Mouse (Mus musculus) heart, embryonic 11.5 days (tissue): ENCODE measurements around the gene Fgfbp3. TPM values are rescaled to one million over a fixed set of nuclear protein-coding genes. Genes with fewer than 3 reads are reported as not detected.

Experiments used
- ATAC-seq: fragments of 200-750 bp; cut with Nextera tagmentation; replicated peaks from 2 replicates; pipeline ENCODE4 v1.8.0; 2017; ENCODE audit warnings: moderate library complexity; ENCODE audit not compliant: insufficient number of reproducible peaks, low FRiP score, low TSS enrichment
- H3K27ac ChIP-seq: fragments of 300-500 bp; sonication (generic); 2 replicates; pipeline ENCODE4 v1.5.1; 2014; ENCODE audit warnings: mild to moderate bottlenecking, low read depth, low read length
- H3K27me3 ChIP-seq: fragments of 300-500 bp; sonication (generic); 2 replicates; pipeline ENCODE4 v1.6.1; 2014; ENCODE audit warnings: mild to moderate bottlenecking, low read length, mixed read lengths; ENCODE audit not compliant: control insufficient read depth, insufficient read depth
- H3K36me3 ChIP-seq: fragments of 300-500 bp; sonication (generic); 2 replicates; pipeline ENCODE4 v1.6.1; 2014; ENCODE audit warnings: mild to moderate bottlenecking, low read length, moderate library complexity, mixed read lengths; ENCODE audit not compliant: control insufficient read depth, insufficient read depth
- H3K4me1 ChIP-seq: fragments of 300-500 bp; sonication (generic); 2 replicates; pipeline ENCODE4 v1.6.1; 2014; ENCODE audit warnings: low read length; ENCODE audit not compliant: control insufficient read depth, insufficient read depth
- H3K4me2 ChIP-seq: fragments of 300-500 bp; sonication (generic); 2 replicates; pipeline ENCODE4 v1.6.1; 2014; ENCODE audit warnings: mild to moderate bottlenecking, moderate library complexity
- H3K4me3 ChIP-seq: fragments of 300-500 bp; sonication (generic); 2 replicates; pipeline ENCODE4 v1.5.1; 2014; ENCODE audit warnings: low read depth, low read length
- H3K9ac ChIP-seq: fragments of 300-500 bp; sonication (generic); 2 replicates; pipeline ENCODE4 v1.6.1; 2014; ENCODE audit warnings: mild to moderate bottlenecking, low read depth, low read length, moderate library complexity
- H3K9me3 ChIP-seq: fragments of 300-500 bp; sonication (generic); replicated peaks from 2 replicates; pipeline ENCODE4 v1.6.1; 2016; ENCODE audit warnings: low read length; ENCODE audit not compliant: control insufficient read depth
- WGBS: fragments of 180-500 bp; shearing (Covaris S2); extraction: QIAGEN DNeasy Blood & Tissue Kit; methylation state at CpG from one replicate; pipeline ENCODE4 v1.1.7; 2014; ENCODE audit not compliant: insufficient replicate concordance; 5-methylcytosine and 5-hydroxymethylcytosine counted together
- polyA plus RNA-seq: library from polyadenylated mRNA; unstranded; fragments of >200 nt; fragmentation: Nextera tagmentation; extraction: Ambion mirVana; gene quantifications from 2 replicates; pipeline ENCODE4 v1.2.1, GENCODE M21; 2014

Gene Fgfbp3
- polyA plus RNA-seq, 1 experiment from 2014 or later = 4.0 TPM

- H3K4me2 ChIP-seq = no peak overlapping the region
- H3K4me1 ChIP-seq = no peaks in the 10 kb centered on the region
- no peak overlapping the region for H3K4me3 ChIP-seq
- no peaks in the 10 kb centered on the region for H3K27me3 ChIP-seq
- no peak overlapping the region for H3K9ac ChIP-seq
- 46% methylated on average over 9 of the region's 9 CpGs for WGBS
- peaks cover 10% of the 10 kb centered on the region for H3K36me3 ChIP-seq
- H3K9me3 ChIP-seq = no peaks in the 10 kb centered on the region
- ATAC-seq = no peak
- no peak overlapping the region for H3K27ac ChIP-seq
These were observed 21.6 kb downstream of the Fgfbp3 start for GRCm38 (mm10) chr19:36897778-36898177.

- H3K27ac ChIP-seq = no peak overlapping the region
- no peaks in the 10 kb centered on the region for H3K27me3 ChIP-seq
- no peak for ATAC-seq
- no peaks in the 10 kb centered on the region for H3K9me3 ChIP-seq
- no peak overlapping the region for H3K4me3 ChIP-seq
- H3K4me1 ChIP-seq = no peaks in the 10 kb centered on the region
- H3K4me2 ChIP-seq = no peak overlapping the region
- H3K36me3 ChIP-seq = peaks cover 10% of the 10 kb centered on the region
- WGBS = 24% methylated on average over 10 of the region's 10 CpGs
- H3K9ac ChIP-seq = no peak overlapping the region
These were observed 22.4 kb downstream of the Fgfbp3 start for GRCm38 (mm10) chr19:36896791-36897569.

- H3K36me3 ChIP-seq = peaks cover 31% of the 10 kb centered on the region
These were observed 27.7 kb downstream of the Fgfbp3 start for GRCm38 (mm10) chr19:36891746-36892145.

GRCm38 (mm10) chr19:36887706-36888105 is 31.7 kb downstream of the Fgfbp3 start:
- no peak for ATAC-seq
- H3K9ac ChIP-seq = no peak overlapping the region
- H3K27ac ChIP-seq = no peak overlapping the region
- H3K4me2 ChIP-seq = no peak overlapping the region
- H3K4me3 ChIP-seq = no peak overlapping the region
- WGBS = 74% methylated on average over 3 of the region's 3 CpGs
- H3K36me3 ChIP-seq = peaks cover 43% of the 10 kb centered on the region
- H3K9me3 ChIP-seq = no peaks in the 10 kb centered on the region
- H3K4me1 ChIP-seq = no peaks in the 10 kb centered on the region
- H3K27me3 ChIP-seq = no peaks in the 10 kb centered on the region

More at GRCm38 (mm10) chr19:36891746-36892145, 27.7 kb downstream of the Fgfbp3 start:
- H3K4me1 ChIP-seq = no peaks in the 10 kb centered on the region
- WGBS = 95% methylated on average over 3 of the region's 3 CpGs
- no peak overlapping the region for H3K9ac ChIP-seq
- no peak for ATAC-seq
- no peak overlapping the region for H3K4me2 ChIP-seq
- H3K27me3 ChIP-seq = no peaks in the 10 kb centered on the region
- no peak overlapping the region for H3K27ac ChIP-seq
- H3K9me3 ChIP-seq = no peaks in the 10 kb centered on the region
- H3K4me3 ChIP-seq = no peak overlapping the region

- Histone ChIP-seq H3K36me3 (peaks cover 46% of the 10 kb centered on the region), H3K27ac (no peak overlapping the region), H3K27me3 (no peaks in the 10 kb centered on the region), H3K9me3 (no peaks in the 10 kb centered on the region), H3K4me2 (no peak overlapping the region), H3K4me1 (no peaks in the 10 kb centered on the region), H3K4me3 (no peak overlapping the region), H3K9ac (no peak overlapping the region)
- WGBS = 84% methylated on average over 2 of the region's 2 CpGs
- no peak for ATAC-seq
These were observed 33.1 kb downstream of the Fgfbp3 start for GRCm38 (mm10) chr19:36886316-36886715.

- Histone ChIP-seq H3K27ac (no peak overlapping the region), H3K36me3 (peaks cover 41% of the 10 kb centered on the region), H3K4me2 (no peak overlapping the region), H3K27me3 (no peaks in the 10 kb centered on the region), H3K9me3 (no peaks in the 10 kb centered on the region), H3K9ac (no peak overlapping the region), H3K4me1 (peaks cover 2% of the 10 kb centered on the region; the same call in 1 of the 2 replicates), H3K4me3 (no peak overlapping the region)
- no peak for ATAC-seq
- 79% methylated on average over 6 of the region's 6 CpGs for WGBS
These were observed 36.3 kb downstream of the Fgfbp3 start for GRCm38 (mm10) chr19:36883119-36883518.

GRCm38 (mm10) chr19:36878743-36879495 is 40.5 kb downstream of the Fgfbp3 start:
- H3K27ac ChIP-seq = peak overlapping the region; percentile 81
- peaks cover 6% of the 10 kb centered on the region for H3K4me1 ChIP-seq
- no peak overlapping the region for H3K4me3 ChIP-seq
- ATAC-seq = peak; percentile 84
- peak overlapping the region; percentile 22 for H3K4me2 ChIP-seq
- H3K27me3 ChIP-seq = no peaks in the 10 kb centered on the region
- H3K9ac ChIP-seq = no peak overlapping the region
- H3K36me3 ChIP-seq = peaks cover 35% of the 10 kb centered on the region
- WGBS = 59% methylated on average over 11 of the region's 11 CpGs
- H3K9me3 ChIP-seq = no peaks in the 10 kb centered on the region

- Histone ChIP-seq H3K4me1 (peaks cover 6% of the 10 kb centered on the region), H3K27ac (no peak overlapping the region), H3K4me3 (no peak overlapping the region), H3K36me3 (peaks cover 35% of the 10 kb centered on the region), H3K27me3 (no peaks in the 10 kb centered on the region), H3K4me2 (no peak overlapping the region), H3K9ac (no peak overlapping the region), H3K9me3 (no peaks in the 10 kb centered on the region)
- no peak for ATAC-seq
These were observed 42.1 kb downstream of the Fgfbp3 start for GRCm38 (mm10) chr19:36877329-36877728.
